Mouse (Mus musculus) forebrain, postnatal 0 days (tissue): ENCODE measurements at regions not wholly inside any gene's neighbourhood (a gene's known extent, or its start where the extent isn't known, plus 50 kb on each side); places are given as distances from the start of the nearest gene placed in this dataset.
A peak's percentile ranks its signal among the peaks of the same experiment; 100 is the strongest.

Experiments
- ATAC-seq: fragments of 200-750 bp; cut with Nextera tagmentation; 2 replicates; pipeline ENCODE4 v1.8.0; 2017; ENCODE audit warnings: mild to moderate bottlenecking, moderate library complexity
- DNase-seq: peaks from one replicate; pipeline ENCODE4 v3.0.0-alpha.2; 2015
- H3K27ac ChIP-seq: fragments of 300-500 bp; sonication (generic); 2 replicates; pipeline ENCODE4 v1.5.1; 2014; ENCODE audit warnings: low read depth, mild to moderate bottlenecking, antibody characterized with exemption, low read length, moderate library complexity, mixed read lengths
- H3K27me3 ChIP-seq: fragments of 300-500 bp; sonication (generic); 2 replicates; pipeline ENCODE4 v1.6.1; 2014; ENCODE audit warnings: mild to moderate bottlenecking, low read length, mixed read lengths; ENCODE audit not compliant: insufficient read depth
- H3K36me3 ChIP-seq: fragments of 300-500 bp; sonication (generic); 2 replicates; pipeline ENCODE4 v1.6.1; 2014; ENCODE audit warnings: mild to moderate bottlenecking, moderate library complexity; ENCODE audit not compliant: insufficient read depth
- H3K4me1 ChIP-seq: fragments of 300-500 bp; sonication (generic); 2 replicates; pipeline ENCODE4 v1.6.1; 2014; ENCODE audit warnings: antibody characterized with exemption; ENCODE audit not compliant: insufficient read depth
- H3K4me2 ChIP-seq: fragments of 300-500 bp; sonication (generic); 2 replicates; pipeline ENCODE4 v1.6.1; 2014; ENCODE audit warnings: low read depth, mild to moderate bottlenecking, moderate library complexity
- H3K4me3 ChIP-seq: fragments of 300-500 bp; sonication (generic); 2 replicates; pipeline ENCODE4 v1.5.1; 2014; ENCODE audit warnings: low read depth, low read length, mixed read lengths
- H3K9ac ChIP-seq: fragments of 300-500 bp; sonication (generic); 2 replicates; pipeline ENCODE4 v1.6.1; 2014; ENCODE audit warnings: mild to moderate bottlenecking
- H3K9me3 ChIP-seq: fragments of 300-500 bp; sonication (generic); 2 replicates; pipeline ENCODE4 v1.6.1; 2016; ENCODE audit warnings: low read length
- CTCF ChIP-seq: sonication (generic); IDR thresholded peaks from 2 replicates; pipeline ENCODE4 v1.5.1; 2016; ENCODE audit warnings: antibody characterized with exemption, control low read depth, low read depth
- WGBS: fragments of 180-500 bp; shearing (Covaris S2); extraction: QIAGEN DNeasy Blood & Tissue Kit; methylation state at CpG from one replicate; pipeline ENCODE4 v1.1.7; 2014; 5-methylcytosine and 5-hydroxymethylcytosine counted together

DNA sequence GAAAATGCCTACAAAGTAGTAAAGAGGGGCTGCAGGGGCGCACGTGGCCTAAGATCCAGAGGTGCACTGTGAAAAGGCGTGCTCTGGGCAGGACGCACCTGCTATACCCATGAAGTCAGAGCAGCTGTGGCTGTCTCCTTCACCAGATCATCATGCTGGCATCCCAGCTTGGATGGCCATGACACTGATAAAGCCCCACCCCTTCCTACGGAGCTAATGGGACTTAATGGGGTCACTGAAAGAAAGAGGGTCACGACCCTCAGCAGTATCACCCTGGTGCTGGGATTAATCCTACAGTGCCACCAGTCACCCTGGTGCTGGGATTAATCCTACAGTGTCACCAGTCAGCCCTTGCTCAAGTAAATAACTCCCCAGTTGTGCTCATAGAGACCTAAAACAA lies 122.1 kb downstream of the Tmem17 start:
- DNase-seq (no peak), ATAC-seq (no peak)
- Histone ChIP-seq H3K4me2 (no peak overlapping the region), H3K27ac (no peak overlapping the region), H3K36me3 (no peaks in the 10 kb centered on the region), H3K9me3 (no peaks in the 10 kb centered on the region), H3K4me3 (no peak overlapping the region), H3K9ac (no peak overlapping the region), H3K27me3 (no peaks in the 10 kb centered on the region), H3K4me1 (no peaks in the 10 kb centered on the region)
- WGBS, result 54% methylated on average over 6 of the region's 6 CpGs
- no peak for TF ChIP-seq CTCF

DNA sequence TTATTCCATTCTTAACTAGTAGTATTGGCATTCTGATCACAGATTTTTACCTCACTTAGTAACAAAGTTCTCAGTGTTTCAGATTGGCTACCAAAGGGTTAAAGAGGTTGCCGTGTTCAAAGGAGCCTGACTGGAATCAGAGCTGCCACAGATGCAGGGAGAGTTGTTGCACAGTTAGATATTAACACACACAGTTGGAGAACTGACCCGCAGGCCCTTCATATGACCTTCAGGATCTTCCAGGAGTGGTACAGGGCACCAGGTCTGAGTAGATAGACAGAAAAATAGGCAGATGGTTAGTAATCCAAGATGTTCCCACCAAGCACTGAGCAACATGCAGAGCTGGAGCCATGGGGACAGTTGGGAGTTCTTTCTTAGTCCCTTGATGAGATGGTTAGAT lies 123.1 kb downstream of the Tmem17 start:
- Histone ChIP-seq H3K4me1 (no peaks in the 10 kb centered on the region), H3K9me3 (no peaks in the 10 kb centered on the region), H3K27ac (no peak overlapping the region), H3K36me3 (no peaks in the 10 kb centered on the region), H3K4me3 (no peak overlapping the region), H3K4me2 (no peak overlapping the region), H3K9ac (no peak overlapping the region), H3K27me3 (no peaks in the 10 kb centered on the region)
- TF ChIP-seq CTCF, result no peak
- DNase-seq (no peak), ATAC-seq (no peak)
- 49% methylated on average over 2 of the region's 2 CpGs for WGBS

DNA sequence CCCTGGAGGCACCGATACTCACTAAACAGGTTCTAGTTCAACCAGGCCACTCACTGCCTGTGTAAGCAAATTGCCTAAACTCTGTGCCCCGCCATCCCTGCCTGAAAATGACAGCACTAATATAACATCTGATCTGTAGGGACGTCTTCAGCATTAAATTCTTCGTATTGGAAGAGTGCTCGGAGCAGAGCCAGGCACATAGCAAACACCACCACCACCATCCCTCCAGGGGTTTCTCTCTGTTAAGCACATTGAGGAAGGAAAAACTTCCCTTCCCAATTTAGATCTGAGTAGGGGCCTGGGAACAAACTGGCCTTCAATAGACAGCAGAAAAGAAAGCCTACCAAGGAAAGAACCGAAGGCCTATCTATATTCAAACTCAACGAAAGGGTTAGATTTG lies 124.4 kb downstream of the Tmem17 start:
- H3K27ac ChIP-seq, result no peak overlapping the region
- 81% methylated on average over 7 of the region's 7 CpGs for WGBS
- H3K4me2 ChIP-seq, result no peak overlapping the region

DNA sequence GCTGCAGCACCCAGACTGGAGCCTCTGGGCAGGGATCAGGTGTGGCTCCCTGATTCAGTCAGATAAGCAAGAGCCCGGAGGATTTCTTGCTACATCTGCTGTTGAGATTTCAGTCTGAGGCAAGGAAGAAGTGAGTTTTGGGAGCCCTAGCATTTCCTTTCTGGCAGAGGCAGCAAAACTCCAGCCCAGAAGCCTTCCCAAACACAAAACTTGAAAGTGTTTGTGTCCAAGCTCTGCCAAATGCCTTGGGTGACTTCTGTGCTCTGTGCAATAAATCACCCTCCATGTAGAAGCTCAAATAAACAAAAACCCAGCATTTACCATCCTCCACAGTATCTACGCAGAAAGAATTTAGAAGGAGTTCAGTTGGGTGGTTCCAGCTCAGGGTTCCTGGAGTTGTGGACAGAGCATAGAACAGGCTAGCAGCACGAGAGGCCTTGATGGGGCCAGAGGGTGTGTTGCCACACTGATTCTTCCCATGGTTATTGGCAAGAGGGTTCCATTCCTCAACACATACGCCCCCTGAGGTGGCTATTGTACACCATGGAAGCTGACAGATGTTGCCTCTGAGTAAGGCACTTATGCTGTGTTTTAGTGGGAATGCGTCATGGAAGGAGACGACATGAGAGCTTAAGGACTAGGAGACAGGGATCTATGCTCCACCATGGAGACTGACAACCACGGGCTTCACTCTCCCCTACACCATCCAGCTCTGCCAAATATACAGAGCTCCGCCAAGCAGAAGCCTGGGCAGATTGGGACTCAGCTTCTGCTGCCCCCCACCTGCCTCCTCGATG lies 125.1 kb downstream of the Tmem17 start:
- no peaks in the 10 kb centered on the region for H3K27me3 ChIP-seq
- no peak overlapping the region for H3K27ac ChIP-seq
- DNase-seq, result no peak
- H3K4me2 ChIP-seq, result no peak overlapping the region
- WGBS, result 86% methylated on average over 9 of the region's 9 CpGs
- no peaks in the 10 kb centered on the region for H3K4me1 ChIP-seq
- no peak for TF ChIP-seq CTCF
- no peak overlapping the region for H3K9ac ChIP-seq
- no peaks in the 10 kb centered on the region for H3K36me3 ChIP-seq
- no peaks in the 10 kb centered on the region for H3K9me3 ChIP-seq
- no peak overlapping the region for H3K4me3 ChIP-seq
- ATAC-seq, result no peak; the same call in 1 of the 2 replicates

More for the DNA sequence above, 124.4 kb downstream of the Tmem17 start:
- no peak for ATAC-seq
- no peaks in the 10 kb centered on the region for H3K27me3 ChIP-seq
- H3K9me3 ChIP-seq, result no peaks in the 10 kb centered on the region
- no peak for DNase-seq
- no peaks in the 10 kb centered on the region for H3K36me3 ChIP-seq
- TF ChIP-seq CTCF, result no peak
- H3K4me1 ChIP-seq, result no peaks in the 10 kb centered on the region
- H3K4me3 ChIP-seq, result no peak overlapping the region
- H3K9ac ChIP-seq, result no peak overlapping the region

DNA sequence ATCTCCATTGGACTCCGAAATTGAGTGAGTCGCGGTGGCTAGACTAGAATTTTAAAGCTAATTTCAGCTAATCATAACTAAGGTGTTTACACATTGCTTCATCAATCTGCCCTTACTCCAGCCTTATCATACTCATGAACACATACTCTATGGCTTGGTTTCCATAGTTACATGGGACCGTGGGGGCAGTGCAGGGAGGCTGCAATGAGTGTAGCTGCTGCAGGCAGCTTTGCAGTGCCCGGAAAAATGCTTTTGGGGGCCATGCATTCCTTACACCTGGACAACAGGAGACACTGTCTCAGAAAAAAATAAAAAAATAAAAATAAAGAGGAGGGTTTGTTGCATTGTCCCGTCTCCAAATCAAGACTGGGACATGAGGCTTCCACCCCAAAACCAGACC lies 126.3 kb downstream of the Tmem17 start:
- Histone ChIP-seq H3K4me2 (no peak overlapping the region), H3K9ac (no peak overlapping the region), H3K9me3 (no peaks in the 10 kb centered on the region), H3K4me1 (no peaks in the 10 kb centered on the region), H3K27ac (no peak overlapping the region), H3K4me3 (no peak overlapping the region), H3K36me3 (no peaks in the 10 kb centered on the region), H3K27me3 (no peaks in the 10 kb centered on the region)
- WGBS, result 76% methylated on average over 6 of the region's 6 CpGs
- peak; percentile 48 for ATAC-seq
- no peak for TF ChIP-seq CTCF
- no peak for DNase-seq

DNA sequence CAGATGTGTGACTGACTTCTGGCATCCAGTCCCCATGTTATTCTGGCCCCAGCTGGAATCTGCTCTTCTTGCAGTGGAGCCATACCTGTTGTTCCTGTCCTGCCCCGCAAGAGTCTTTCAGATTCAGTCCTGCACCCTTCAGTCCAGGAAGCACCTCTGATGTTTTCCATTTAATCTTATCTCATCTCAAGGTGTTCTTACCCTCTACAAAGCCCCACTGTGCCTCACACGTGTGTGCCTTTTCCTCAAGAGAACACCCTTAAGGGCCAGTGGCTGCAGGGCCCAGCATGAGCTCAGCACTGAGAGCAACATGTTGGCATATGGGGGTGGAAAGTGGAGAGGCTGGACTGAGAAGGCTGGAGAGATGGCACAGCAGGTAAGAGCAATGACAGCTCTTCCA lies 126.8 kb downstream of the Tmem17 start:
- no peak for TF ChIP-seq CTCF
- no peaks in the 10 kb centered on the region for H3K4me1 ChIP-seq
- no peak overlapping the region for H3K9ac ChIP-seq
- DNase-seq, result no peak
- H3K36me3 ChIP-seq, result no peaks in the 10 kb centered on the region
- H3K27ac ChIP-seq, result no peak overlapping the region
- H3K9me3 ChIP-seq, result no peaks in the 10 kb centered on the region
- 76% methylated on average over 2 of the region's 2 CpGs for WGBS
- no peaks in the 10 kb centered on the region for H3K27me3 ChIP-seq
- no peak overlapping the region for H3K4me2 ChIP-seq
- no peak overlapping the region for H3K4me3 ChIP-seq
- ATAC-seq, result no peak

DNA sequence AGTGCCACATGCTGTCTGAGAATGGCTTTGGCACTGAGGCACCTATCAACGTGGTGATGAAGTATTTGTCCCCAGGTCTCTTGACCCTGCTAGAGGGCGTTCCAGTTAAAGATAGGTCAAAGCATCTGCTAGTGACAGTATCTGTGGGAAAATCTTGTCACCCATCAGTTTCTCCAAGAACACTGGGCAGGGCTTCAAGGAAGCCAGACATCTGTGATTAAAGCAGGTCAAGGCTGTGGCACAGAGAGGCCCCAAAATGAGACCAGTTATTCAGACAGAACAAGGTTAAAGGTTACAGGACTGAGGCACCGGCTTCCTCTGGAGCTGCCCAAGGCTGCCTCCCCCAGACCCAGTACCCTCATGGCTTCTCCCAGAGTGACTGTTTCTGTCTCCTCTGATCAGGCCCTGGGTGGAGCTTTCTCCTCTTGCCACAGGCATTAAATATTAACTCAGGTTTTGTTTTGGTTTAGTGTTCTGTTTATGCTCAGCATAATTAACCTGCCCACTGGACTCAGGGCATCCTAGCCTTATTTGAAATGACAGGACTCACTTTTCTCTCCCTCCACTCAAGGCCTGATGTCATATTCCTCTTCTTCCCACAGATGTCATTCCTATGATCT lies 128.6 kb downstream of the Tmem17 start:
- WGBS, result 63% methylated on average over 3 of the region's 3 CpGs
- no peak for TF ChIP-seq CTCF
- no peak for DNase-seq
- H3K9me3 ChIP-seq, result no peaks in the 10 kb centered on the region
- no peak overlapping the region for H3K9ac ChIP-seq
- H3K4me2 ChIP-seq, result no peak overlapping the region
- no peak overlapping the region for H3K27ac ChIP-seq
- H3K27me3 ChIP-seq, result no peaks in the 10 kb centered on the region
- H3K4me3 ChIP-seq, result no peak overlapping the region
- H3K4me1 ChIP-seq, result no peaks in the 10 kb centered on the region
- no peak for ATAC-seq
- no peaks in the 10 kb centered on the region for H3K36me3 ChIP-seq
